In genomic region chrX:108833381-108834020, GRCm38 (mm10) we compare ENCODE assay signal across 8 mouse cellular contexts. TPM values are rescaled to one million over a fixed set of nuclear protein-coding genes. Genes with fewer than 3 reads are reported as not detected.
DNase-seq lines count a peak whose midpoint lies in the region; ATAC-seq lines count a peak whose summit lies in the region.

No protein-coding gene starts in this region.

- peak overlapping the region; percentile 87 for H3K27ac ChIP-seq in forebrain, embryonic 15.5 days (replicated peaks)
- H3K27ac ChIP-seq in hindbrain, embryonic 10.5 days: peak overlapping the region; percentile 90

- H3K36me3 ChIP-seq in forebrain, embryonic 15.5 days: no peaks in the 10 kb centered on the region
- no peaks in the 10 kb centered on the region for H3K36me3 ChIP-seq in hindbrain, embryonic 10.5 days

- peak; percentile 48 for ATAC-seq in forebrain, embryonic 15.5 days (replicated peaks)

- DNase-seq in NIH3T3 (ENCODE audit: low read depth): peak; percentile 20
- peak; percentile 22 to 43 for DNase-seq in cerebellum, adult 18-20 months
- peak; percentile 18 for DNase-seq in hindbrain, embryonic 10.5 days (ENCODE audit: low spot score)
- DNase-seq in layer of hippocampus, postnatal 10 days (ENCODE audit: low spot score in 2 of 2): peak; percentile 16 to 29
- peak; percentile 1 for DNase-seq in lung, postnatal 14 days
- DNase-seq in right cerebral cortex, postnatal 10 days (ENCODE audit: low spot score in 2 of 2): peak; percentile 27 to 30
- peak; percentile 14 for DNase-seq in yolk sac, embryonic 10.5 days (ENCODE audit: low spot score)

- H3K4me1 ChIP-seq in forebrain, embryonic 15.5 days: no peaks in the 10 kb centered on the region
- H3K4me1 ChIP-seq in hindbrain, embryonic 10.5 days (replicated peaks): no peaks in the 10 kb centered on the region

- H3K9ac ChIP-seq in forebrain, embryonic 15.5 days (replicated peaks): peak overlapping the region; percentile 59

- no peaks in the 10 kb centered on the region for H3K9me3 ChIP-seq in forebrain, embryonic 15.5 days
- no peaks in the 10 kb centered on the region for H3K9me3 ChIP-seq in hindbrain, embryonic 10.5 days

- peak overlapping the region; percentile 42 for H3K4me2 ChIP-seq in forebrain, embryonic 15.5 days (replicated peaks)

- H3K27me3 ChIP-seq in forebrain, embryonic 15.5 days: no peaks in the 10 kb centered on the region
- no peaks in the 10 kb centered on the region for H3K27me3 ChIP-seq in hindbrain, embryonic 10.5 days (ENCODE audit: insufficient read depth, poor library complexity, severe bottlenecking)

- peak overlapping the region; percentile 54 for H3K4me3 ChIP-seq in forebrain, embryonic 15.5 days
- peak overlapping the region; percentile 62 for H3K4me3 ChIP-seq in hindbrain, embryonic 10.5 days

- WGBS in forebrain, embryonic 15.5 days: 14% methylated on average over 21 of the region's 21 CpGs
- 19% methylated on average over 21 of the region's 21 CpGs for WGBS in hindbrain, embryonic 10.5 days

RNA-seq across cellular contexts. Expression of gene Brwd3, which starts 0.7 kb away (rescaled TPM):
- 4.2 and 5.1 TPM in 2 replicates for polyA plus RNA-seq in forebrain, embryonic 15.5 days (2015; fragmentation: Nextera tagmentation; extraction: Ambion mirVana)
- 2.9 TPM in 2 replicates for polyA plus RNA-seq in hindbrain, embryonic 10.5 days (2016; fragmentation: Nextera tagmentation; extraction: Ambion mirVana)
- total RNA-seq in layer of hippocampus, postnatal 10 days (2021): 10 to 100 TPM; 21.7 TPM

Comparison
In these comparisons a context has a peak if more than half of its experiments do, and no peak if none do; other contexts are left out.
1. Peak in every context shown above with its lines: DNase-seq, ATAC-seq, H3K4me3 ChIP-seq and H3K27ac ChIP-seq.